Mouse (Mus musculus): ENCODE measurements around the gene Prkci. TPM values are rescaled to one million over a fixed set of nuclear protein-coding genes. Genes with fewer than 3 reads are reported as not detected.

The Prkci gene
- polyA plus RNA-seq, 1 experiment from 2014 or later, result 38.7 TPM

DNA sequence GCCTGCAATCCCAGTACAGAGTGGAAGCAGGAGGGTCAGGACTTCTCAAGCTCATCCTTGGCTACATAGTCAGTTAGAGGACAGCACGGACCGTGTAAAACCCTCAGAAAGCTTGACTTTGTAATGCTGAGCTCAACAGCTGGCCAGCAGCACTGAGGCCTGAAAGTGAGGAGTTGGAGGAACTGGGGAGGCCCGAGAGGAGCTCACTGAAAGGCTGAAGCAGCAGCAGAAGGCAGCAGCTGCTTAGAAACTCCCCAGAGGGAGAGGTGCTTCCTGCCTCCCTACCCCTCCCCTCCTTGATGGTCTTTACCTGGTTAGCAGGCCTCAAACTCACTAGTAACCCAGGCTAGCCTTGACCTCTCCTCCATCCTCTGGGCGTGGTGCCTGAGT, 4.5 kb downstream of the Prkci start:
- no peaks in the 10 kb centered on the region for H3K36me3 ChIP-seq (replicated peaks)
- peaks cover 24% of the 10 kb centered on the region for H3K4me1 ChIP-seq
- no peak overlapping the region for H3K4me2 ChIP-seq
- no peak overlapping the region for H3K27ac ChIP-seq
- H3K9me3 ChIP-seq, result no peaks in the 10 kb centered on the region
- H3K4me3 ChIP-seq (replicated peaks), result no peak overlapping the region
- no peaks in the 10 kb centered on the region for H3K27me3 ChIP-seq
- ATAC-seq (ENCODE audit: low FRiP score), result no peak
- no peak overlapping the region for H3K9ac ChIP-seq
- WGBS, result 41% methylated on average over 4 of the region's 4 CpGs

DNA sequence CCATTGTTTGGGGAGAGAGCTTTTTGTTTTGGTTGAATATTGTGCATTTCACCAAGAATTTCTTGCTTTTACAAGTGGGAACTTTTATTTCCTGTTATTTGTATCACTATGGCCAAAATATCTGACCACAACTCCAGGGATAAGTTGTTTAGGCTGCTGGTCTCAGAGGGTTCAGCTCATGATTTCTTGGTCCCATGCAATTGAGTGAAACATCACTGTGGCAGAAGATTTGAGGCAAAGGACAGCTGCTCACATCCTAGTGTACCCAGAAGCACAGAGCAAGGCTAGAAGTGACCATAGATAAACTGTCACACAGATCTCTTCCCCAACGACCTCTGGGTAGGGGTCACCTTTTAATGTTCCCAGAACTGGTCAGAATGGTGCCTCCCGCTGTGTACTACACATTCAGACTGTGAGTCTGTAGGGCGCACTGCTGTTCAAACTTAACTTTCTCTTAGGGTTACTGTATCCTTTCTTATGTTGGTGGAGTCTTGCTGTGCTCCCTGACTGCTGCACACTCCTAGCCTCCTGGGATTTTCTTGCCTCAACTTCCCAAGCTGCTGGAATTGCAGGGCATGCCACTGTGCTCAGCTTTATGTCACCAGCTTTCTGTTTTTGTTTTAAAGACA, 5.6 kb downstream of the Prkci start:
- Histone ChIP-seq H3K36me3 (replicated peaks) (no peaks in the 10 kb centered on the region), H3K9me3 (no peaks in the 10 kb centered on the region), H3K4me3 (replicated peaks) (no peak overlapping the region), H3K27ac (no peak overlapping the region), H3K4me2 (no peak overlapping the region), H3K9ac (no peak overlapping the region), H3K27me3 (no peaks in the 10 kb centered on the region), H3K4me1 (peaks cover 23% of the 10 kb centered on the region)
- no peak for ATAC-seq (ENCODE audit: low FRiP score)
- 53% methylated on average over 3 of the region's 3 CpGs for WGBS

DNA sequence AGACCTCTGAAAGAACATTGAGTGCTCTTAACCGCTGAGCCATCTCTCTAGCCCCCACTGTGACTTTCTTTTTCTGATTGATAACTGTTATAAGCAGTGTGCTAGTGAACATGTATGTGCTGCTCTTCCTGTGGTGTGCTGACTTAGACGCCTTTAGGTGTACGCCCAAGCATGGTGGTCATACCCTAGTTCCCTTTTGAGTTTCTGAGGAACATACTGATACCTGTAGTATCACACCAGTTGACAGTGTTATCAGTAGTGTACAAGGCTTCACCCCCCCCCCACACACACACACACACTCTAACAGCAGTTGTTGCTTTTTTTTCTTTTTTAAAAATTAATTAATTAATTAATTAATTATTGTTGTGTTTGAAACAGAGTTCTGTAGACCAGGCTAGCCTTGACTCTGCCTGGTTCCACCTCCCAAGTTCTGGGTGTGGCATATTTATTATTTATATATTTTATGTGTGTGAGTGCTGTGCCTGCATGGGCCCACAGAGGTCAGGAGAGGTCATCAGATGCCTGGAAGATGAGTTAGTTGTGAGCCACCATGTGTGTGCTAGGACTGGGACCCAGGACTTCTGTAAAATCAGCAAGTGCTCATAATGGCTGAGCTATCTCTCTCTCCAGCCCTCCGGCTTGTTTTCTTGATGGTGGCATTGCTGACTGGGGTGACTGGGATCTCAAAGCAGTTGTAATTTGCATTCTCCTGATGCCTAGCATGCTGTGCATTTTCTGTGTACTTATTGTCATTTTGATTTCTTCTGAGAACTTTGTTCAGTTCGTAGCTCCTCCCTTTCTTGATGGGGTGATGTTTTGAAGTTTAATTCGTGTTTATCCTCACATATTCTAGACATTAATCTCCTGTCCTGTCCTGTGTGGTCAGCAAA, 9.0 kb downstream of the Prkci start:
- H3K27ac ChIP-seq, result no peak overlapping the region
- H3K4me1 ChIP-seq, result peaks cover 8% of the 10 kb centered on the region
- H3K36me3 ChIP-seq (replicated peaks), result no peaks in the 10 kb centered on the region
- WGBS, result 72% methylated on average over 6 of the region's 6 CpGs
- H3K4me2 ChIP-seq, result no peak overlapping the region
- H3K4me3 ChIP-seq (replicated peaks), result no peak overlapping the region
- H3K9ac ChIP-seq, result no peak overlapping the region
- ATAC-seq (ENCODE audit: low FRiP score), result no peak
- H3K9me3 ChIP-seq, result no peaks in the 10 kb centered on the region
- no peaks in the 10 kb centered on the region for H3K27me3 ChIP-seq

DNA sequence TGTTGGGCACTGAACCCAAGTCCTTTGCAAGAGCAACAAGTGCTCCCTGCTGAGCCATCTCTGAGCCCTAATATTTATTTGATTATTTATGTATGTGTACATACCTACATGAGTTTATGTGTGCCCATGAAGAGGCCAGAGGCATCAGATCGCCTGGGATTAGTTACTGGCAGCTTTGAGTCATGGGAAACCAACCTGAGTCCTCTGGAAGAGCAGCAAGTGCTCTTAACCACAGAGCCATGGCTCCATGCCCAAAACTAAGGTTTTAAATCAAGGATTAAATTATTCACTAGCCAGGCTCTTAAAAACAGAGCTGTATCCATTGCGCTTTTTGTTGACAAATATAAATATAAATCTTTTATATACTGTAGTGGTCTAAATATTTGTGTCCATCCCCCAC, 18.8 kb downstream of the Prkci start:
- H3K36me3 ChIP-seq (replicated peaks), result no peaks in the 10 kb centered on the region
- no peaks in the 10 kb centered on the region for H3K27me3 ChIP-seq
- no peak for ATAC-seq (ENCODE audit: low FRiP score)
- peaks cover 15% of the 10 kb centered on the region; the same call in 1 of the 2 replicates for H3K4me1 ChIP-seq
- H3K9me3 ChIP-seq, result no peaks in the 10 kb centered on the region
- WGBS, result 89% methylated on average over 2 of the region's 2 CpGs
- no peak overlapping the region for H3K4me3 ChIP-seq (replicated peaks)
- H3K27ac ChIP-seq, result no peak overlapping the region
- no peak overlapping the region for H3K4me2 ChIP-seq
- H3K9ac ChIP-seq, result no peak overlapping the region

DNA sequence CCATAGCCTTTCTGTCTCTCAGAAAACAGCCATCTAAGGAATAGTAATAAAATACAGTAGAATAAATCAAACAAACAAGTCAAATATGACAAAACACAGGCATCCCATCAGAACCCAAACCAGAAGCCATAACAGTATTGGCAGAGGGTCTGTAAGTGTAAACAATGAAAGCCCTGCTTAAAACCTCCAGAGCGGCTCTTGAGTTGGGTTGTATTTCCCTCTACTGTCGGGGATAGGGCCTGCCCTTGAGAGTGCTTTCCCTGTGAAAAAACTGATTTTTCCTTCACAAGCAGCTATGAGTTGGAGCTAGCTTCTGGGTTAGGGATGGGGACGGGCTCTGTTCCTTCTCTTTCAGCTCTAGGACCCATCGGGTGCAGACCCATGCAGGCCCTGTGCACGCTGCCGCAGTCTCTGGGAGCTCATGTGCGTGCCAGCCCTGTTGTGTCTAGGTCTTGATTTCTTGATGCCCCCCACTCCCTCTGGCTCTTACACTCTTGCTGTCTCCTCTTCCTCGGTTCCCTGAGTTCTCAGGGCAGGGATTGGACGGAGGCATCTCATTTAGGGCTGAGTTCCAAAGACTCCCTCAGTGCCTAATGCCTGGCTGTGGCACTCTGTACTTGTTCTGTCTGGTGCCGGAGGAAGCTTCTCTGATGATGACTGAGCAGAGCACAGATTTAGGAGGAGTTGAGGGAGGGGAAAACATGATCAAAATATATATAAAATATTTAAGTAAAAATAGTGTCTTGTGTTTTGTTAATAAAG, 20.3 kb downstream of the Prkci start:
- Histone ChIP-seq H3K27ac (no peak overlapping the region), H3K9ac (no peak overlapping the region), H3K27me3 (no peaks in the 10 kb centered on the region), H3K36me3 (replicated peaks) (no peaks in the 10 kb centered on the region), H3K4me1 (peaks cover 15% of the 10 kb centered on the region; the same call in 1 of the 2 replicates), H3K4me3 (replicated peaks) (no peak overlapping the region), H3K4me2 (no peak overlapping the region), H3K9me3 (no peaks in the 10 kb centered on the region)
- ATAC-seq (ENCODE audit: low FRiP score), result no peak
- 79% methylated on average over 10 of the region's 10 CpGs for WGBS

DNA sequence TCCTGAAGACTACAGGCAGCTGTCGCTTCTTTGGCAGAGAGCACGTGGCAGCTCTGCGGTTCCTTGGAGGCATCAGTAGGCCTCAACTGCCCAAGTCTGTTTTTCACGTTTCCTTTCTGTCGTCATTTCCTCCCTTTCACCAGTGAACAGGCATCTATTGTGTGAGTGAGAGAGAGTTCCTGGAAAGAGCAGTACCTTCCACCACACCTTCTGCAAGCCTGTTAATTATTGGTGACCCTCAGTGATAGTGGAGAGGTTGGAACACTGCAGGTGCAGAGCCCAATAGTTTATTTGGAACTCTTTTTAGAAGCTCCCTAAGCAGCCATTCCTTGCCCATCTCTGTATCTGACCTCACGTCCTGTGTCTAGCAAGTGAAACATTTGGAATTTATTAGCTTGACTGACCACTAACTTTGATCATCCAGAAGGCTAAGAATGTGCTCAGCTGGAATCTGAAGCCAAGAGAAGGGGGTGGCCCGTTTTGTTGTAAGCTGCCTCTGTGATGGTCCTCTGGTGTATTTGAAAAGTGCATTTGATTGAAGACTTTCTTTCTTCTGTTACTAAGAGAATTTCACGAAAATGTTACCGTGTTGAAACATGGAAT, 21.1 kb downstream of the Prkci start:
- Histone ChIP-seq H3K4me1 (peaks cover 15% of the 10 kb centered on the region; the same call in 1 of the 2 replicates), H3K27ac (no peak overlapping the region), H3K27me3 (no peaks in the 10 kb centered on the region), H3K36me3 (replicated peaks) (no peaks in the 10 kb centered on the region), H3K9me3 (no peaks in the 10 kb centered on the region), H3K9ac (no peak overlapping the region), H3K4me2 (no peak overlapping the region), H3K4me3 (replicated peaks) (no peak overlapping the region)
- WGBS, result 56% methylated on average over 9 of the region's 9 CpGs
- ATAC-seq (ENCODE audit: low FRiP score), result no peak

DNA sequence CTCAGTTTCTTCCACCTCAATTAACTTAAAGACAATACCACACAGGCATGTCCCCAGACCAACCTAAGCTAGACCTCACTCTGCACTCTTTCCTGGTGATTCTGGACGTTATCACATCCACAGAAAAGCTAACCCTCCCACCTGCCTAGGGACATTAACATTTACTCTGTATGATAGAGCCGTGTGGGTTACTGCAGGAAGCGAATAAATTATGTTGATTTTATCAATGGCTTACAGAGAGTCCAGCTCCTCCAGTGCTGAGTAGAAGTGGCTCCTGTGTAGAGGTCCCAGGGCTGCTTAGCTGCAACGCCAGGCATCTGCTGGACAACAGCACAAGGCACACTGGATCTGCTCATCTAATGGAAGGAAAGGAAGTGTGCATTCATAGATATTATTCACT, 22.1 kb downstream of the Prkci start:
- H3K4me3 ChIP-seq (replicated peaks), result no peak overlapping the region
- no peaks in the 10 kb centered on the region for H3K27me3 ChIP-seq
- no peaks in the 10 kb centered on the region for H3K9me3 ChIP-seq
- H3K4me1 ChIP-seq, result peaks cover 15% of the 10 kb centered on the region; the same call in 1 of the 2 replicates
- H3K9ac ChIP-seq, result no peak overlapping the region
- WGBS, result 60% methylated on average over 4 of the region's 4 CpGs
- no peak for ATAC-seq (ENCODE audit: low FRiP score)
- no peak overlapping the region for H3K4me2 ChIP-seq
- H3K36me3 ChIP-seq (replicated peaks), result no peaks in the 10 kb centered on the region
- H3K27ac ChIP-seq, result no peak overlapping the region

DNA sequence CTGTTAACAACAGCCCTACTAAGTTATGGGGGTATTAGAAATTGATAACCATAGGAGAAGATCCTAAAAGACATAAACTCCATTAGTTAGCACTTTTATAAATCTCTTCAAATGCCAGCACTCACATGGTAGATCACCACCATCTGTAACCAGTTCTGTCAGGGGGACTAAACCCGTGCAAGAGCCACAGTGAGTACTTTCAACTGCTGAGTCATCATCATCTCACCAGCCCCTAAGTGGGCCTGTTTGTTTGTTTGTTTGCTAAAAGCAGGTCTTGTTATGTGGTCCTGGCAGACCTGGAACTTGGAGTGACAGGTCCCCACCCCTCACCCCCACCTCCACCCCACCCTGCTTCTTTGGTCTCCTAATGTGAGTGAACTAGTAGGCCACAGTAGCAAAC, 23.7 kb downstream of the Prkci start:
- 88% methylated on average over 1 of the region's 1 CpGs for WGBS
- Histone ChIP-seq H3K36me3 (replicated peaks) (no peaks in the 10 kb centered on the region), H3K4me2 (no peak overlapping the region), H3K27me3 (no peaks in the 10 kb centered on the region), H3K9ac (no peak overlapping the region), H3K4me1 (peaks cover 18% of the 10 kb centered on the region), H3K9me3 (no peaks in the 10 kb centered on the region), H3K27ac (no peak overlapping the region), H3K4me3 (replicated peaks) (no peak overlapping the region)
- no peak for ATAC-seq (ENCODE audit: low FRiP score)

DNA sequence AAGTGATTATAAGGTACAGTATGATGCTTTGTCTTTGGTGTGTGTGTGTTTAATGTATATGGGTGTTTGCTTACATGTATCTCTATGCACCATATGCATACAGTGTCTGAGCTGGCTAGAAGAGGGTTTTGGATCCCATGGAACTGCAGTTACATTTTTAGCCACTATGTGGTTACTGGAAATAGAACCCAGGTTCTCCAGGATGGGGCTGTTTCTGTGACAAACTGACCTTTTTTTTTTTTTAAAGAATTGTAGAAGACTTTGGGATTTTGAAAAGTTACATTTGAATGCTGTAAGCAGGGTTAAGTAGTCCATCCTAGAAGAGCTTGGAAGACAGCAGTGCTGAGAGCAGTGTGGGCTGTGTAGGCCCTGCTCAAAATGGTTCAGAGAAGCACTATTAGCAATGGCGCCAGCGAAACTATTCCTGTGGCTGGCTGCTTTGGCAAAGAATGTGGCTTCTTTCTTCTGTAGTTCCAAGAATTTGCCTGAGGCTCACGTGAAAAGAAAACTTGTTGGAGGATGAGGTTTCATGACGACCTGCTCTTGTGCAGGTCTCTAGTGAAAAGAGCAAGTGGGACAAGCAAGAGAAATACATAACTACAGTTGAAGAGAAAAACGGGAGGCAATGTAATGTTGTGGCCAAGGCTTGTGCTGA, 24.4 kb downstream of the Prkci start:
- Histone ChIP-seq H3K9ac (no peak overlapping the region), H3K36me3 (replicated peaks) (no peaks in the 10 kb centered on the region), H3K27ac (no peak overlapping the region), H3K27me3 (no peaks in the 10 kb centered on the region), H3K4me1 (peaks cover 18% of the 10 kb centered on the region), H3K4me3 (replicated peaks) (no peak overlapping the region), H3K4me2 (no peak overlapping the region), H3K9me3 (no peaks in the 10 kb centered on the region)
- ATAC-seq (ENCODE audit: low FRiP score), result no peak
- WGBS, result 87% methylated on average over 5 of the region's 5 CpGs

DNA sequence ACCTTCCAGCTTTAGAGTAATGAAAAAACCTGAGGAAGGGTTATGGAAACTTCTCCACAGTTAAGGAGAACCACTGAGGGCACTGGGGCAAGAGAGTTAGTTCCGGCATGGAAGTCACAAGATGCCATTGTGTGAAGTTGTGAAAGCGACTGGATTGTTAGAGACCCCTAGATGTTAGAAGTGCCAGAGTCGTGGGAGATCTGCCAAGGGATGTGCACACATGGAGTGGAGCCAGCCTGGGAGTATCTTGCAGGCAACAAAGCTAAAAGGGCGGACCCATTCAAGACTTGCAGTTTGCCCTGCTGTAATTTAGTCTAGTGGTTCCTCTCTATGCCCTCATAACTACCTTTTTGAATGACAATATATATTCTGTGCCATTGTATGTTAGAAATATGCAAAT, 25.1 kb downstream of the Prkci start:
- H3K4me3 ChIP-seq (replicated peaks), result no peak overlapping the region

DNA sequence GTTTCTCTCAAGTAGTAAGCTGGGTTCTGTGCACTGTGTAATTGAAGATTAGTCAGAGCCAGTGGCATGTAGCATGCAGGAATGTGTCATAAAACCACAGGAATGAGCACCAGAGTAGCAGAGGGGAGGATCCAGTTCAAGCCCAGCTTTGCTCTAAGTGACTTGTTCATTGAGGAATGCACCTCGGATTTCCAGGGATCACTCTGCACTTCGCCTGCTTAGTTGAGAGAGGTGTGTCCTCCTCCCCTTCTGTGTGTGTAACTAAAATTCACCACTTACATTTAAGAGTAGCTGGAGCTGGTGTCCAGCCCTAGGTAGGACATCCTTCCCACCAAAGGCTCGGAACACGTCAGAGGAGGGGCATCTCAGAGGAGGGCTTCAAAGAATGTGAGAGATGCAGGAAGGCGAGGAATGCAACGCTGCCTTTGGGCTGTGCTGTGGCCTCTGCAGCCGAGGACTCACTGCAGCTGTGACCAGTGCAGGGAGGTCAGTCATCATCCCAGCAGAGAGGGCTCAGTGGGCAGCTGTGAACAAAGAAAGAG, 27.4 kb downstream of the Prkci start:
- H3K4me1 ChIP-seq, result peaks cover 3% of the 10 kb centered on the region; the same call in 1 of the 2 replicates
- H3K4me3 ChIP-seq (replicated peaks), result no peak overlapping the region
- H3K36me3 ChIP-seq (replicated peaks), result no peaks in the 10 kb centered on the region
- H3K27me3 ChIP-seq, result no peaks in the 10 kb centered on the region
- no peak overlapping the region for H3K4me2 ChIP-seq
- no peak overlapping the region for H3K9ac ChIP-seq
- 55% methylated on average over 7 of the region's 7 CpGs for WGBS
- no peaks in the 10 kb centered on the region for H3K9me3 ChIP-seq
- H3K27ac ChIP-seq, result no peak overlapping the region
- ATAC-seq (ENCODE audit: low FRiP score), result no peak

More for the DNA sequence above, 25.1 kb downstream of the Prkci start:
- H3K36me3 ChIP-seq (replicated peaks), result no peaks in the 10 kb centered on the region
- no peak overlapping the region for H3K27ac ChIP-seq
- peaks cover 18% of the 10 kb centered on the region for H3K4me1 ChIP-seq
- H3K27me3 ChIP-seq, result no peaks in the 10 kb centered on the region
- H3K4me2 ChIP-seq, result no peak overlapping the region
- 85% methylated on average over 4 of the region's 4 CpGs for WGBS
- no peak overlapping the region for H3K9ac ChIP-seq
- H3K9me3 ChIP-seq, result no peaks in the 10 kb centered on the region
- no peak for ATAC-seq (ENCODE audit: low FRiP score)
